Mouse (Mus musculus): ENCODE measurements around the gene Pclo. TPM values are rescaled to one million over a fixed set of nuclear protein-coding genes. Genes with fewer than 3 reads are reported as not detected.
A peak's percentile ranks its signal among the peaks of the same experiment; 100 is the strongest.
"Not testable (repeated sequence)": the region's sequence is repeated elsewhere in the genome, so short reads cannot be mapped to it uniquely, and the experiment has no call there.

Gene Pclo
- 66.8 and 69.4 TPM in 2 replicates for polyA plus RNA-seq (2012; rRNA removed)

- peak; percentile 66; the same call in 1 of the 2 replicates for TF ChIP-seq POLR2A (IDR thresholded peaks at IDR 0.05; ENCODE audit: extremely low read depth, insufficient read depth, low read length)
- TF ChIP-seq CTCF (IDR thresholded peaks at IDR 0.05; ENCODE audit: extremely low read depth, insufficient read depth, low read length) = no peak
- no peaks in the 10 kb centered on the region; the same call in 1 of the 2 replicates for H3K4me1 ChIP-seq (ENCODE audit: control insufficient read depth, insufficient read depth, low read length)
- H3K27ac ChIP-seq (ENCODE audit: insufficient read depth, low read length) = peak within 1 kb of the TSS; percentile 58
- peak within 1 kb of the TSS; percentile 89 for H3K4me3 ChIP-seq (ENCODE audit: insufficient read depth, low read length)
These were observed at the start of gene Pclo for GRCm38 (mm10) chr5:14514631-14515523. Pclo (plus strand) TSS chr5:14514918.

- H3K4me1 ChIP-seq (ENCODE audit: control insufficient read depth, insufficient read depth, low read length); H3K4me3 ChIP-seq (ENCODE audit: insufficient read depth, low read length); H3K27ac ChIP-seq (ENCODE audit: insufficient read depth, low read length): not testable (repeated sequence)
These were observed 20.3 kb upstream of the Pclo start for GRCm38 (mm10) chr5:14494431-14494830.

GRCm38 (mm10) chr5:14508522-14508921, 6.2 kb upstream of the Pclo start:
- no peak for TF ChIP-seq POLR2A (IDR thresholded peaks at IDR 0.05; ENCODE audit: extremely low read depth, insufficient read depth, low read length)
- TF ChIP-seq CTCF (IDR thresholded peaks at IDR 0.05; ENCODE audit: extremely low read depth, insufficient read depth, low read length) = no peak
- H3K27ac ChIP-seq (ENCODE audit: insufficient read depth, low read length) = no peak overlapping the region
- no peaks in the 10 kb centered on the region for H3K4me1 ChIP-seq (ENCODE audit: control insufficient read depth, insufficient read depth, low read length)
- no peak overlapping the region for H3K4me3 ChIP-seq (ENCODE audit: insufficient read depth, low read length)

GRCm38 (mm10) chr5:14509621-14510020, 5.1 kb upstream of the Pclo start:
- H3K4me3 ChIP-seq (ENCODE audit: insufficient read depth, low read length) = no peak overlapping the region
- no peak overlapping the region for H3K27ac ChIP-seq (ENCODE audit: insufficient read depth, low read length)
- TF ChIP-seq CTCF (IDR thresholded peaks at IDR 0.05; ENCODE audit: extremely low read depth, insufficient read depth, low read length) (no peak), POLR2A (IDR thresholded peaks at IDR 0.05; ENCODE audit: extremely low read depth, insufficient read depth, low read length) (no peak)
- no peaks in the 10 kb centered on the region for H3K4me1 ChIP-seq (ENCODE audit: control insufficient read depth, insufficient read depth, low read length)

DNA sequence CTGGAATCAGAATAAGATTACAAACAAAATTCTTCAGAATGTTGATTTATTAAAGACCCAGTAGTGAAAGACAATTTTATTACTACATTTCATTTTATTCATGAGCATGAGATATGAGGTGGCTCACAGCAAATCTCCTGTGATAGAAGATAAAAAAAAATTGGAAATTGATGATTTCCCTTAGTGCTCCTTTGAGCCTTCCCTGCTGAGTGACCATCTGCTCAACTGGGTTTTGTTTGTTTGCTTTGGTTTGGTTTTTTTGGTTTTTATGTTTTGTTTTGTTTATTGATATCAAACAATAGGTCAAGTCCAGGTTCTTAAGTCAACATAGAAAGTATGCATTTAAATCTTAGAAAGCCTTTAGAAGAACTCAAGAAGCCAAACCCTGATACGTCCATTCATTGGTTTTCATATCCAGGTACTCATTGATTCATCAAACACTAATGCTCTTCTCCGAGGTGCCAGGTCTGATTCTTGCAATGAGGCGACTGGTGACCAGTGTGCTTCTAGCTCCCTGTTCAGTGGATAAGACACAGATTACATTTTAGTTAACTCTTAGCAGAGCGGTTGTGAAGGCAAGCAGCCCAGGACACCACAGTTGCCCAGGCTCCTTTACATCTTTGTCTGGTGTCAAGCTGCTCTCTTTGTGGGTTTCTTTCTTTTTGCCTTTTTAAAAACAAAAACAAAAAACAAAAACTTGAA, 3.6 kb downstream of the Pclo start:
- H3K27ac ChIP-seq (ENCODE audit: insufficient read depth, low read length) = no peak overlapping the region
- TF ChIP-seq POLR2A (IDR thresholded peaks at IDR 0.05; ENCODE audit: extremely low read depth, insufficient read depth, low read length) = no peak
- no peak for TF ChIP-seq CTCF (IDR thresholded peaks at IDR 0.05; ENCODE audit: extremely low read depth, insufficient read depth, low read length)
- no peaks in the 10 kb centered on the region; the same call in 1 of the 2 replicates for H3K4me1 ChIP-seq (ENCODE audit: control insufficient read depth, insufficient read depth, low read length)
- no peak overlapping the region for H3K4me3 ChIP-seq (ENCODE audit: insufficient read depth, low read length)

DNA sequence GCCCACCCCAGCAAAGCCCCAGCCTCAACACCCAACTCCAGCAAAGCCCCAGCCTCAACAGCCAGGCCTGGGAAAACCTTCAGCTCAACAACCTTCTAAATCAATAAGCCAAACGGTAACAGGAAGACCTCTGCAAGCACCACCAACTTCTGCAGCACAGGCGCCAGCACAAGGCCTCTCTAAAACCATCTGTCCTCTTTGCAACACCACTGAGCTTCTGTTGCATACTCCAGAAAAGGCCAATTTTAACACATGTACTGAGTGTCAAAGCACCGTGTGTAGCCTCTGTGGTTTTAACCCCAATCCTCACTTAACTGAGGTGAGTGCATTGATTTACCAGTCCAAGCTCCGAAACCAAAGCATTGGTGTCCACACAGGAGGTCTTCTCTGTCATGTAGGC, 7.3 kb downstream of the Pclo start:
- Histone ChIP-seq H3K4me3 (ENCODE audit: insufficient read depth, low read length) (no peak overlapping the region), H3K27ac (ENCODE audit: insufficient read depth, low read length) (no peak overlapping the region), H3K4me1 (ENCODE audit: control insufficient read depth, insufficient read depth, low read length) (no peaks in the 10 kb centered on the region; the same call in none of the 2 replicates)
- no peak for TF ChIP-seq CTCF (IDR thresholded peaks at IDR 0.05; ENCODE audit: extremely low read depth, insufficient read depth, low read length)
- TF ChIP-seq POLR2A (IDR thresholded peaks at IDR 0.05; ENCODE audit: extremely low read depth, insufficient read depth, low read length) = no peak

DNA sequence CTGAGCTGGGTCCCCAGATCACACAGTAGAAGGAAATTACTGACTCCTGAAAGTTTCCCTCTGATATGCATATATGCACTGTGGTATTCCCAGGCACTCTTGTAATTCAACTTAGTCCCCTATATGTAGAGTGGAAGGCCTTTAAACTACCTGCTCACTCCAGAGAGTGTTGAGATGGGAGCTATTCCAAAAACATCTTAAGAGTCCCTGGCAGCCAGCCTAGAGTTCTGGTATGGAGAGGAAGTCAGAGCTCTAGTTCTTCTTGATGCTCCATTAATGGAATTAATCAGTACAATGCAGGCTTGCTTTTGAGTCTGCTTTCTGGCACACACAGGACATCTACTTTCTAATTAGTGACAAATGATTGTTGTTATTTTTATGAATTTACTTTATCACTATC, 11.3 kb downstream of the Pclo start:
- Histone ChIP-seq H3K27ac (ENCODE audit: insufficient read depth, low read length) (no peak overlapping the region), H3K4me1 (ENCODE audit: control insufficient read depth, insufficient read depth, low read length) (no peaks in the 10 kb centered on the region; the same call in 1 of the 2 replicates), H3K4me3 (ENCODE audit: insufficient read depth, low read length) (no peak overlapping the region)
- no peak for TF ChIP-seq CTCF (IDR thresholded peaks at IDR 0.05; ENCODE audit: extremely low read depth, insufficient read depth, low read length)
- TF ChIP-seq POLR2A (IDR thresholded peaks at IDR 0.05; ENCODE audit: extremely low read depth, insufficient read depth, low read length) = no peak

DNA sequence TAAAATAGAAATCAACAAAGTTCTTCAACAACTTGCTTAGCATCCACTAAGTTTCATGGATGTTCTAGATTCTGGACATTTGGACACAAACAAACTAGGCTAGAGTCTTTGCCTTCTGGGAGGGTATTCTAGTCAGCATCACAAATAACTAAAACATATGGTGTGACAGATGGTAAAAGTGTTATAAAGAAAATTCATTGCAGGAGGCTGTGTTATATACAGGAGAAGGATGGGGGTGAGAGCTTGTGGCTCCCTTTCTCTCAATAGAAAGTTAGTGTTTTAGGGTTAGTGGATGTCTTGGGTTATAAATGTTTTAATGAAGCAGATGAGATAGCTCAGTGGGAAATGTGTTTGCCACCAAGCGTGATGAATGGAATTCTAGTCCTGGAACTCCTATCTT, 13.1 kb downstream of the Pclo start:
- peaks cover 1% of the 10 kb centered on the region; the same call in 1 of the 2 replicates for H3K4me1 ChIP-seq (ENCODE audit: control insufficient read depth, insufficient read depth, low read length)
- no peak for TF ChIP-seq POLR2A (IDR thresholded peaks at IDR 0.05; ENCODE audit: extremely low read depth, insufficient read depth, low read length)
- TF ChIP-seq CTCF (IDR thresholded peaks at IDR 0.05; ENCODE audit: extremely low read depth, insufficient read depth, low read length) = no peak
- no peak overlapping the region for H3K4me3 ChIP-seq (ENCODE audit: insufficient read depth, low read length)
- no peak overlapping the region for H3K27ac ChIP-seq (ENCODE audit: insufficient read depth, low read length)

GRCm38 (mm10) chr5:14531906-14532305, 17.2 kb downstream of the Pclo start:
- Histone ChIP-seq H3K4me1 (ENCODE audit: control insufficient read depth, insufficient read depth, low read length) (peaks cover 1% of the 10 kb centered on the region; the same call in 1 of the 2 replicates), H3K27ac (ENCODE audit: insufficient read depth, low read length) (no peak overlapping the region), H3K4me3 (ENCODE audit: insufficient read depth, low read length) (no peak overlapping the region)
- TF ChIP-seq CTCF (IDR thresholded peaks at IDR 0.05; ENCODE audit: extremely low read depth, insufficient read depth, low read length) (no peak), POLR2A (IDR thresholded peaks at IDR 0.05; ENCODE audit: extremely low read depth, insufficient read depth, low read length) (no peak)

All from cortical plate, adult 2 months (tissue).